Mouse (Mus musculus) kidney, postnatal 4 days (tissue): ENCODE results near the gene Larp1.

Experiments used
- DNase-seq, 2 experiments: peaks; one replicate each; pipeline ENCODE4 v3.0.0; 2021; ENCODE audit warnings: mixed read lengths in 2 of 2

Gene Larp1

GRCm38 (mm10) chr11:58102146-58102545 lies 93.3 kb downstream of the Larp1 start:
- no peak for DNase-seq

- no peak for DNase-seq
Observed at GRCm38 (mm10) chr11:58102581-58103343, 93.9 kb downstream of the Larp1 start.

GRCm38 (mm10) chr11:58103344-58103653 lies 94.4 kb downstream of the Larp1 start:
- DNase-seq, result no peak

GRCm38 (mm10) chr11:58103697-58104306 lies 94.9 kb downstream of the Larp1 start, which contains the start of gene Cnot8:
Gene Cnot8, plus strand, starts transcription at chr11:58104153.
- DNase-seq, result peak; percentile 99 to 100

GRCm38 (mm10) chr11:58104351-58104791 lies 95.5 kb downstream of the Larp1 start:
- DNase-seq, result no peak

GRCm38 (mm10) chr11:58107009-58107408 lies 98.1 kb downstream of the Larp1 start:
- no peak for DNase-seq

GRCm38 (mm10) chr11:58107664-58108337 lies 98.9 kb downstream of the Larp1 start:
- no peak for DNase-seq
